Mouse (Mus musculus) neural tube, embryonic 15.5 days (tissue): Measurements from ENCODE around the gene Kcna5. TPM values are rescaled to one million over a fixed set of nuclear protein-coding genes. Genes with fewer than 3 reads are reported as not detected.
A peak's percentile ranks its signal among the peaks of the same experiment; 100 is the strongest.

Experiments
- ATAC-seq: fragments of 200-750 bp; cut with Nextera tagmentation; 2 replicates; pipeline ENCODE4 v1.8.0; 2017; ENCODE audit warnings: mild to moderate bottlenecking, moderate TSS enrichment, moderate library complexity; ENCODE audit not compliant: low FRiP score
- H3K27ac ChIP-seq: fragments of 300-500 bp; sonication (generic); replicated peaks from 2 replicates; pipeline ENCODE4 v1.5.1; 2015; ENCODE audit warnings: mild to moderate bottlenecking, inconsistent platforms
- H3K27me3 ChIP-seq: fragments of 300-500 bp; sonication (generic); replicated peaks from 2 replicates; pipeline ENCODE4 v1.6.1; 2015; ENCODE audit warnings: inconsistent platforms
- H3K36me3 ChIP-seq: fragments of 300-500 bp; sonication (generic); 2 replicates; pipeline ENCODE4 v1.6.1; 2015; ENCODE audit warnings: inconsistent platforms
- H3K4me1 ChIP-seq: fragments of 300-500 bp; sonication (generic); 2 replicates; pipeline ENCODE4 v1.6.1; 2015; ENCODE audit warnings: inconsistent platforms
- H3K4me2 ChIP-seq: fragments of 300-500 bp; sonication (generic); 2 replicates; pipeline ENCODE4 v1.6.1; 2015; ENCODE audit warnings: inconsistent platforms, mild to moderate bottlenecking, moderate library complexity
- H3K4me3 ChIP-seq: fragments of 300-500 bp; sonication (generic); replicated peaks from 2 replicates; pipeline ENCODE4 v1.5.1; 2015; ENCODE audit warnings: mild to moderate bottlenecking, inconsistent platforms
- H3K9ac ChIP-seq: fragments of 300-500 bp; sonication (generic); replicated peaks from 2 replicates; pipeline ENCODE4 v1.6.1; 2015; ENCODE audit warnings: mild to moderate bottlenecking, inconsistent platforms
- H3K9me3 ChIP-seq: fragments of 300-500 bp; sonication (generic); replicated peaks from 2 replicates; pipeline ENCODE4 v1.6.1; 2016; ENCODE audit warnings: inconsistent platforms
- WGBS: fragments of 180-500 bp; shearing (Covaris S2); methylation state at CpG from one replicate; pipeline ENCODE4 v1.1.7; 2015; ENCODE audit warnings: mixed read lengths; 5-methylcytosine and 5-hydroxymethylcytosine counted together
- polyA plus RNA-seq: library from polyadenylated mRNA; unstranded; fragments of >200 nt; fragmentation: Nextera tagmentation; extraction: Ambion mirVana; gene quantifications from 2 replicates; pipeline ENCODE4 v1.2.1, GENCODE M21; 2015

Kcna5 gene
- polyA plus RNA-seq, 1 experiment from 2014 or later = 3.1 TPM

DNA sequence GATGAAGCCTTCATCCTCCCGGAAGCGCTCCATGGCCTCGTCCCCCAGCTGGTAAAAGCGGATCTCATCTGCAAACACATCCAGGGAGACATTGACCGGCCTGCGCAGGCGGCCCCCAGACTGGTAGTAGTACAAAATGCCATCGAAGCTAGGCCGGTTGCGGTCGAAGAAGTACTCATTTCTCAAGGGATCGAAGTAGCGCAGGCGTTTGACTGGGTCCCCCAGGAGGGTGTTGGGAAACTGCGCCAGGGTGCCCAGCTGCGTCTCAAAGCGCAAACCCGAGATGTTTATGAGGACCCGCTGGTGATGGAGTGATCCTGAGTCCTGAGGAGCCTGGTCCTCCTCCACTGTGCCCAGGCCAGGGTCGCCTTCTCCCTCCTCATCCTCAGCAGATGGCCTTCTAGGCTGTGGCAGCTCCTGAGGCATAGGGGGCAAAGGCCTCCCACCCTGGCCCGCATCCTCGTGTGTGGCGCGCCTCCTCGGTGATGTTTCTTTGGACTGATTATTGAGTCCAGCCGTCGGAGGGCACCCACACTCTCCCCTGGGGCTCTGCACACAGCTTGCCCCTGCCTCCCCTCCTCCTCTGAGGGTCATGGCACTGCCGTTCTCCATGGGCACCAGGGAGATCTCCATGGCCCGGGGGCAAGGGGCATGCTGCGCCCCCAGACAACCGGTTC lies 543 bp downstream of the Kcna5 start:
- H3K27ac ChIP-seq = peak overlapping the region; percentile 56
- 17% methylated on average over 31 of the region's 31 CpGs for WGBS
- peak; percentile 32 for ATAC-seq
- H3K4me2 ChIP-seq = peak overlapping the region; percentile 55
- peaks cover 10% of the 10 kb centered on the region for H3K27me3 ChIP-seq
- no peaks in the 10 kb centered on the region for H3K9me3 ChIP-seq
- H3K4me1 ChIP-seq = peaks cover 17% of the 10 kb centered on the region
- H3K9ac ChIP-seq = peak overlapping the region; percentile 26; the same call in 1 of the 2 replicates
- peak overlapping the region; percentile 27 for H3K4me3 ChIP-seq
- H3K36me3 ChIP-seq = no peaks in the 10 kb centered on the region

DNA sequence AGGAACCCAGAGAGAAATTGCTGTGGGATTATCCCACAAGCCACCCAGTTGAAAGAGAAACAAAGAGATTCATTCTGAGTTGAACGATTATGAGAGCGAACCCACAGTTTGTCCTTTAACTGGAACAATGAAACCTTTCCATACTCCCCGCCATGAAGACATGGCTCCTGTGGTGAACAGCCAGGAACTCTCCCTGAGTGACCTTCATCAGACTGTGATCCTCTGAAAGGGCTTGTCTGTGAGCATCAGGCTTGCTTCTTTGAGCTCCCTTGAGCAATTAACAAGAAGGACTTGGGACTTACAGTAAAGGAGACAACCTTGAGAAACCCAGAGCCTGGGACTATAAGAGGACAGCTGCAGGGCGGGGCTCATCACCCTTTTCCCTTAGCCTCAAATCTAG lies 3.9 kb downstream of the Kcna5 start:
- no peak overlapping the region for H3K4me2 ChIP-seq
- H3K27me3 ChIP-seq = peaks cover 10% of the 10 kb centered on the region
- H3K4me3 ChIP-seq = no peak overlapping the region
- no peaks in the 10 kb centered on the region for H3K9me3 ChIP-seq
- no peak overlapping the region for H3K9ac ChIP-seq
- 51% methylated on average over 4 of the region's 4 CpGs for WGBS
- peaks cover 17% of the 10 kb centered on the region for H3K4me1 ChIP-seq
- H3K36me3 ChIP-seq = no peaks in the 10 kb centered on the region
- H3K27ac ChIP-seq = no peak overlapping the region
- no peak for ATAC-seq

DNA sequence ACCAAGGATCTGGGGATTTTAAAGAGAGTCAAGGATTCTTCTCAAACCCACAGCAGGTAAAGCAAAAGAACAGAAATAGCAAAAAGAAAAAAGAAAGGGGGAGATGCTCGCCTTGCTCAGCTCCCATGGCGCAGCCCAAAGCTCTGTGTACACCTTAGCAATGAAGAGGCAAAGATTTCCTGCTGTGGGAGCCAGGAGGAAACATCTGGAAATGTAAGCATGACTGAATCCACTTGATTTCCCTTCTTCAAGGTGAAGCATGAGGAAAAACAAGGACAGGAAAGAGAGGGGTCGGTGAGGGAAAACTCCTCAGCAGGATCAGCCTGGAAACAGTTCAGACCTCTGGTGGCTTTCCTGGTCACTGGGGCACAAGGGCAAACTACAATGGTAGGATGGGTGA lies 5.2 kb downstream of the Kcna5 start:
- Histone ChIP-seq H3K9ac (no peak overlapping the region), H3K27ac (no peak overlapping the region), H3K9me3 (no peaks in the 10 kb centered on the region), H3K4me2 (no peak overlapping the region), H3K4me3 (no peak overlapping the region), H3K4me1 (peaks cover 10% of the 10 kb centered on the region), H3K27me3 (peaks cover 10% of the 10 kb centered on the region), H3K36me3 (no peaks in the 10 kb centered on the region)
- 87% methylated on average over 3 of the region's 3 CpGs for WGBS
- ATAC-seq = no peak

DNA sequence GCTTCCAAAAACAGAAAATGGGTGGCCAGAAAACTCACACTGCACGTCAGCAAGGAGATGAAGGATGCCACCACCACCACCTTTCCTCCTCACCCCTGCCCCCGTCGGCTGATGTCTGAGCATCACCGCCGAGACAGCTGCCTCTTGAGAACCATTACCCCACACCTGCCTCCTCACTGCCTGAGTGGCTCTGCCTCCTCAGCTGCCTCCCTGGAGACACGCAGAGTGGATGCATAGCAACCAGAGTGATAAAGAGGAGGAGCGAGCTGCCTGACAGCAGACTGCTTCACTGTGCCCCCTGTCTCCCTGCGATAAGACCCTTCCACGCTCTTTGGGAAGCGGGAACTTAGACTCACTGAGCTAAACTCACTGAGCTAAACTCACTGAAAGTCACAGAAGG lies 20.5 kb downstream of the Kcna5 start:
- peak overlapping the region; percentile 40 for H3K4me2 ChIP-seq
- H3K27me3 ChIP-seq = no peaks in the 10 kb centered on the region
- no peak overlapping the region for H3K9ac ChIP-seq
- peaks cover 13% of the 10 kb centered on the region for H3K4me1 ChIP-seq
- H3K27ac ChIP-seq = no peak overlapping the region
- H3K36me3 ChIP-seq = no peaks in the 10 kb centered on the region
- H3K9me3 ChIP-seq = no peaks in the 10 kb centered on the region
- WGBS = 13% methylated on average over 10 of the region's 10 CpGs
- no peak overlapping the region for H3K4me3 ChIP-seq
- ATAC-seq = peak; percentile 59; the same call in 1 of the 2 replicates

DNA sequence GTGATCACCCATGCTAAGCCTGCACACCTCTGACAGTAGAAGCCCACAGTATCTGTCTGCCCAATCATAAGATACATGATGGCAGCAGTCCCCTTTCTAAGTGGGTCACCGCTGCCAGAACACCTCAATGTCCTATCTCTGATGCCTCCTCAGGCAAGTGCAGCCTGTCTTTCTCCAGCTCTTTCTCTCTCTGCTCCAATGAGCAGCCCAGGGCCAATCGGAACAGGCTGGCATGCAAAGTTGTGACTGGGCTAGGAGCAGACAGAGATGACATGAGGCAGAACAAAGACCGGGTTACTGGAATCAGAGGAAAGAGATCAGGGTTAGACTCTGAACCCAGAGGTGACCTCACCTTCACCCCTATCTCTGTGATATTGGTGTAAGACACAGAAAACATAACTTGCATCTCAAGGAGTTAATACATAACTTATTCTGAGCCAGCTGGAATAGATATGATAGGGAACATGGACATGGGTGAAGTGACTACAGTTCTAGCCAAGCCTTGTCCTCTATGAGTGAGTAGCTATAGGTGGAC lies 21.4 kb downstream of the Kcna5 start:
- Histone ChIP-seq H3K4me3 (no peak overlapping the region), H3K9me3 (no peaks in the 10 kb centered on the region), H3K4me1 (peaks cover 13% of the 10 kb centered on the region), H3K36me3 (no peaks in the 10 kb centered on the region), H3K9ac (no peak overlapping the region), H3K27ac (no peak overlapping the region), H3K4me2 (no peak overlapping the region), H3K27me3 (no peaks in the 10 kb centered on the region)
- 75% methylated on average over 3 of the region's 3 CpGs for WGBS
- ATAC-seq = no peak

DNA sequence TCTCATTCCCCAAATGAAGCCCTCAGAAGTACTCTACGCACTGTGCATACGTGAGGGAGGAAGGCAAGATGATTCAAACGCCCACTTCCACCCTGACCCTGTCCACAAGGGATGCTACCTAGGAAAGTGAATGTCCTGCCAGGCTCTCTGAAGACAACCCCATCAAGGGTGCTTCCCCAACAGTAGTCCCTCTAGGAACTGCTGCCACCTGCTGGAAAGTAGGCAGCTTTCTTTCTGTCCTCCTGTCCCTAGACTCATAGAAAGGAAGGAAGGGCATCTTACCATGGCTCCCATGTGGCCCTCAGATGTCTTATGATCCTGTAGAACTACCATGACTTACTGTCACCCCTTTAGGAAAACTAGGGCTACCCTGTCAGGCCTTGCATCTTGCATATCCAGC lies 22.1 kb downstream of the Kcna5 start:
- 78% methylated on average over 3 of the region's 3 CpGs for WGBS

DNA sequence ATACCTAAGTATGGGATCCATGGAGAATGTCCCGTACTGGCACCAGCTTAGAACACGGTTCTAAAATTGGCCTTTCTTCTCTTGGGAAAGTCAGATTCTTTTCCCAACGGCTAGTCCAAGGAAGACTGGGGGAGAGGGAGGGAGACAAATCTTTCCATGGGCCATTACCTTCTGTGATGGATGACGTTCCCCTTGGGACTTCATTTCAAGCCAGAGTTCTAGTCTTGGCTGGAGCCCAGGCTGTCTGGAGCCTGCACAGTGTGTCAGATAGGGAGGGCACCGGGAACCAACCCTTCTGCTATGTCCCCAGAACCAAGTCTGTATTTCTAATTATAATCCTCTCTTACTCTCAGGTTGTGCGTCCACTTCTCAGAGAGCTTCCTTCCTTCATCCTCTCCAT lies 26.5 kb downstream of the Kcna5 start:
- H3K27me3 ChIP-seq = no peaks in the 10 kb centered on the region
- whole genome bisulfite sequencing = 66% methylated on average over 6 of the region's 6 CpGs
- H3K9ac ChIP-seq = no peak overlapping the region
- H3K4me3 ChIP-seq = no peak overlapping the region
- no peaks in the 10 kb centered on the region for H3K36me3 ChIP-seq
- no peak overlapping the region for H3K4me2 ChIP-seq
- no peaks in the 10 kb centered on the region for H3K4me1 ChIP-seq
- no peaks in the 10 kb centered on the region for H3K9me3 ChIP-seq
- ATAC-seq = no peak
- no peak overlapping the region for H3K27ac ChIP-seq

More for the DNA sequence above, 22.1 kb downstream of the Kcna5 start:
- no peaks in the 10 kb centered on the region for H3K27me3 ChIP-seq
- no peaks in the 10 kb centered on the region for H3K36me3 ChIP-seq
- ATAC-seq = no peak
- H3K27ac ChIP-seq = no peak overlapping the region
- H3K4me1 ChIP-seq = peaks cover 13% of the 10 kb centered on the region
- H3K4me2 ChIP-seq = no peak overlapping the region
- no peaks in the 10 kb centered on the region for H3K9me3 ChIP-seq
- no peak overlapping the region for H3K4me3 ChIP-seq
- H3K9ac ChIP-seq = no peak overlapping the region

DNA sequence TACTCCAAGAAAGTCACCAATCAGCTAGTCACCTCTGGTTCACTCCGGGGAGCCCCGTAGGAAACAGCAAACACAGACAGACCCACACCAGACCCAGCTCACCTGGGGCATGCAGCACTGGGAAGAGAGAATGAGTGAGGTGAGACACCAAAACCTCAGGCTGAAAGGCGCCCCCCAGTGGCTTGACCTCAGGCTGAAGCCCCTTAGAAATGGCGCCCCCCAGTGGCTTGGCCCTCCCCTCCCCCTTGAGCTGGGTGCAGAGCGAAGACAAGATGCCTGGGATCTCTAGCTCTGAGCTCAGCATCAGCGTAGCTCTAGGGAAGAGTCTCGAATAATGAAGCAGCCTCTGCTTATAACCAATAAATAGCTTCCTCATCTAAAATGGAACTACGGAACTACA lies 31.3 kb downstream of the Kcna5 start:
- H3K27ac ChIP-seq = no peak overlapping the region
- no peak overlapping the region for H3K4me3 ChIP-seq
- no peak for ATAC-seq
- H3K36me3 ChIP-seq = no peaks in the 10 kb centered on the region
- no peak overlapping the region for H3K4me2 ChIP-seq
- WGBS = 67% methylated on average over 8 of the region's 8 CpGs
- H3K9me3 ChIP-seq = no peaks in the 10 kb centered on the region
- no peak overlapping the region for H3K9ac ChIP-seq
- 0 out of 2 replicates have a peak, but pooled peaks cover 4% of the 10 kb centered on the region for H3K4me1 ChIP-seq
- peaks cover 6% of the 10 kb centered on the region; the same call in 1 of the 2 replicates for H3K27me3 ChIP-seq

DNA sequence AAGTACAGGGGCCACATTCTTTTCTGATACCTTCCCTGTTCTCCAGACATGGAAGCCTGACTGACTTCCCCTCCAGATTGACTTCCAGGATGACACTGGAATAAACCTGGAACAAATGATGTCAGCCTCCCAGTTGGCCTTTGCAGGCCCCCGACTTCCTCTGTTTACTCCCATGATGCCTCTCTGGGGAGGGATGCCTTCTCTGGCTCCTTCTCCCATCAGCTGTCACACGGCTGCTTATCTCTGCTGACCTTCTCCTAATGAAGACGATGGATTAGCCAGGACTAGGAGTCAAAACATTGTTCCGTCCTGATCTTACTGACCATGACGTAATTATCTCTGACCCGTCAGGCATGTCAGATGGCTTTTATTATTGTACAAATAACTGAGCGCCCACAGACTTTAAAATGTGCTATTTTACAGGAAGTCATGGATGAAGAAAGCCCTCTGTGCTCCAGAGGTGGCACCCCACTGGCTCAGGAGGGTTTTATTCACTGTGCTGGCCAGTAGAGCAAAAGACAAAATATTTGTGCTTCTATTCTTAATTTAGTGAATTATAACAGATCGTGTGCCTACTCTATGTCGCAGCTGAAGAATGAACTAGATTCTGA lies 32.4 kb downstream of the Kcna5 start:
- Histone ChIP-seq H3K4me2 (no peak overlapping the region), H3K9me3 (no peaks in the 10 kb centered on the region), H3K27me3 (peaks cover 7% of the 10 kb centered on the region; the same call in 1 of the 2 replicates), H3K27ac (no peak overlapping the region), H3K4me1 (0 out of 2 replicates have a peak, but pooled peaks cover 4% of the 10 kb centered on the region), H3K36me3 (no peaks in the 10 kb centered on the region), H3K9ac (no peak overlapping the region), H3K4me3 (no peak overlapping the region)
- 49% methylated on average over 9 of the region's 9 CpGs for WGBS
- ATAC-seq = no peak

DNA sequence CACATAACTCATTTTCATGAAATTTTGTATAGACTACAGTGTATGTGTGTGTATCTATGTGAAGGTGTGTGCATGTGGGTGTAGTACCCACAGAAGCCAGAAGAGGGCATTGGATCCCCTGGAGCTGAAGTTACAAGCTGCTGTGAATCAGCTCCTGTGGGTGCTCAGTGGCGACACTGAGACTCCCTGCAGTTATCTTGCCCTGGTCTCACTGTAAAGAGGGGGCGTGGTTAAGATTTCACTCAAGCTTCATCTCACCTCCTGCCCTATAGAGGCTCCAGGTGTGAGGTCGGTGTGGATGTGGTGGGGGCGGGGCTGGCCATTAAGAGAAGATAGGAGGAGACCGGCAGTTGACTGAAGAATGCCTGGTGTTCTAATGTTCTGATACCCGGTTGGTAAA lies 34.2 kb downstream of the Kcna5 start:
- no peaks in the 10 kb centered on the region for H3K36me3 ChIP-seq
- H3K27ac ChIP-seq = no peak overlapping the region
- no peak for ATAC-seq
- H3K9ac ChIP-seq = no peak overlapping the region
- WGBS = 88% methylated on average over 6 of the region's 6 CpGs
- peaks cover 7% of the 10 kb centered on the region; the same call in 1 of the 2 replicates for H3K27me3 ChIP-seq
- H3K4me3 ChIP-seq = no peak overlapping the region
- peaks cover 9% of the 10 kb centered on the region; the same call in 1 of the 2 replicates for H3K4me1 ChIP-seq
- no peaks in the 10 kb centered on the region for H3K9me3 ChIP-seq
- H3K4me2 ChIP-seq = no peak overlapping the region

DNA sequence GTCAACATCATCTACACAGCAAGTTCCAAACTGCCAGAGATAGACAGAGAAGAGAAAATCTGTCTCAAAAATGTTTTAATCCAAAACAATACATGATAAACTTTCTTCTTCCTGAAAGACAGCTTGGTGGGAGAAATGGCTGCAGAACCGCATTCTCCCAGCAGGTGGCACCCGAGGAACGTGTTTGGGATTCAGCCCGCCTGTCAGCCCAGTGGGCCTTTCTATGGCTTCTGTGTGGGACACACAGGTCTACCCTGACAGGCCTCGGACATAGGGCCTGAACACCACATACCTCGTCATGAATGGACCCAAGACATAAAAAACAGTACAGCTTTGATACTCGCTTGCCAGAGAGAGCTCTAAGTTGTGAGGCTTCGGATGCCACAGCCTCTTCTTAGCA lies 35.1 kb downstream of the Kcna5 start:
- Histone ChIP-seq H3K27me3 (peaks cover 7% of the 10 kb centered on the region; the same call in 1 of the 2 replicates), H3K4me2 (no peak overlapping the region), H3K27ac (no peak overlapping the region), H3K4me3 (no peak overlapping the region), H3K9me3 (no peaks in the 10 kb centered on the region), H3K9ac (no peak overlapping the region), H3K4me1 (peaks cover 9% of the 10 kb centered on the region; the same call in 1 of the 2 replicates), H3K36me3 (no peaks in the 10 kb centered on the region)
- 19% methylated on average over 8 of the region's 8 CpGs for WGBS
- ATAC-seq = no peak

DNA sequence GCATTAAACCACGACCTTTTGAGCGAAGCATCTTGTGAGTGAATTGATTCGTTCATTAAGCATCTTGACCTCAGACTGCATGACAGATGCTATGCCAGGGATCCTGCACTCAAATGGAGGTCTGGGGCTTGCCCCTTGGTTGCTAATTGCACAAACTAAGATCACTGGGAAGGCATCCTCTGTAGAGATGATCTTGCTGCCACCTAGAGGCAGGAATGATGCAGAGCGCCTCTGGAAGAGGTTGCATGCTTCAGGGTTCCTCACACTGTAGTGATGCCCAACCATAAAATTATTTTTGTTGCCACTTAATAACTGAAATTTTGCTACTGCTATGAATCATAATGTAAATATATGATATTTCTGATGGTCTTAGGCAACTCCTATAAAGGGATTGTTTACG lies 37.3 kb downstream of the Kcna5 start:
- 60% methylated on average over 5 of the region's 5 CpGs for WGBS
- ATAC-seq = peak; percentile 62; the same call in 1 of the 2 replicates
- no peaks in the 10 kb centered on the region for H3K36me3 ChIP-seq
- no peaks in the 10 kb centered on the region for H3K9me3 ChIP-seq
- H3K9ac ChIP-seq = no peak overlapping the region
- no peak overlapping the region for H3K27ac ChIP-seq
- H3K4me2 ChIP-seq = no peak overlapping the region
- H3K4me3 ChIP-seq = no peak overlapping the region
- H3K27me3 ChIP-seq = peaks cover 7% of the 10 kb centered on the region; the same call in 1 of the 2 replicates
- peaks cover 7% of the 10 kb centered on the region; the same call in 1 of the 2 replicates for H3K4me1 ChIP-seq
